Mouse (Mus musculus) midbrain, embryonic 14.5 days (tissue): Measurements from ENCODE around the gene Nap1l5. TPM values are rescaled to one million over a fixed set of nuclear protein-coding genes. Genes with fewer than 3 reads are reported as not detected.

Experiments
- ATAC-seq: fragments of 200-750 bp; cut with Nextera tagmentation; 2 replicates; pipeline ENCODE4 v1.8.0; 2017; ENCODE audit warnings: moderate number of reproducible peaks, moderate library complexity; ENCODE audit not compliant: low FRiP score, low TSS enrichment
- DNase-seq: peaks from one replicate; pipeline ENCODE4 v3.0.0-alpha.2; 2015
- H3K27ac ChIP-seq: fragments of 300-500 bp; sonication (generic); replicated peaks from 2 replicates; pipeline ENCODE4 v1.5.1; 2014; ENCODE audit warnings: mild to moderate bottlenecking, low read depth, low read length, moderate library complexity
- H3K27me3 ChIP-seq: fragments of 300-500 bp; sonication (generic); 2 replicates; pipeline ENCODE4 v1.6.1; 2014; ENCODE audit warnings: low read length, control low read depth, mixed read lengths; ENCODE audit not compliant: control insufficient read depth, insufficient read depth
- H3K36me3 ChIP-seq: fragments of 300-500 bp; sonication (generic); 2 replicates; pipeline ENCODE4 v1.6.1; 2014; ENCODE audit warnings: low read length, control low read depth; ENCODE audit not compliant: control insufficient read depth, insufficient read depth
- H3K4me1 ChIP-seq: fragments of 300-500 bp; sonication (generic); 2 replicates; pipeline ENCODE4 v1.6.1; 2014; ENCODE audit warnings: mild to moderate bottlenecking, antibody characterized with exemption, low read length, control low read depth; ENCODE audit not compliant: control insufficient read depth, insufficient read depth
- H3K4me2 ChIP-seq: fragments of 300-500 bp; sonication (generic); 2 replicates; pipeline ENCODE4 v1.6.1; 2014; ENCODE audit warnings: mild to moderate bottlenecking, low read length, moderate library complexity
- H3K4me3 ChIP-seq: fragments of 300-500 bp; sonication (generic); replicated peaks from 2 replicates; pipeline ENCODE4 v1.5.1; 2014; ENCODE audit warnings: low read depth, low read length
- H3K9ac ChIP-seq: fragments of 300-500 bp; sonication (generic); replicated peaks from 2 replicates; pipeline ENCODE4 v1.6.1; 2014; ENCODE audit warnings: mild to moderate bottlenecking, low read length, moderate library complexity
- H3K9me3 ChIP-seq: fragments of 300-500 bp; sonication (generic); 2 replicates; pipeline ENCODE4 v1.6.1; 2016; ENCODE audit warnings: low read length, control low read depth, mixed read lengths; ENCODE audit not compliant: control insufficient read depth
- WGBS: fragments of 180-500 bp; shearing (Covaris S2); extraction: QIAGEN DNeasy Blood & Tissue Kit; methylation state at CpG from one replicate; pipeline ENCODE4 v1.1.7; 2014; 5-methylcytosine and 5-hydroxymethylcytosine counted together
- polyA plus RNA-seq: library from polyadenylated mRNA; unstranded; fragments of >200 nt; fragmentation: Nextera tagmentation; extraction: Ambion mirVana; gene quantifications from 2 replicates; pipeline ENCODE4 v1.2.1, GENCODE M21; 2014

Gene Nap1l5
- polyA plus RNA-seq, 1 experiment from 2014 or later, result 225 TPM

- no peak for DNase-seq
- H3K4me1 ChIP-seq, result no peaks in the 10 kb centered on the region
- 92% methylated on average over 5 of the region's 5 CpGs for whole genome bisulfite sequencing
Measured at GRCm38 (mm10) chr6:58916498-58916897, 9.6 kb upstream of the Nap1l5 start.

GRCm38 (mm10) chr6:58913971-58914370 lies 7.1 kb upstream of the Nap1l5 start:
- no peak overlapping the region for H3K27ac ChIP-seq
- no peaks in the 10 kb centered on the region for H3K9me3 ChIP-seq
- H3K4me1 ChIP-seq, result no peaks in the 10 kb centered on the region
- H3K36me3 ChIP-seq, result peaks cover 5% of the 10 kb centered on the region; the same call in 1 of the 2 replicates
- DNase-seq (no peak), ATAC-seq (no peak)
- no peaks in the 10 kb centered on the region for H3K27me3 ChIP-seq
- no peak overlapping the region for H3K4me2 ChIP-seq
- no peak overlapping the region for H3K4me3 ChIP-seq
- WGBS, result 77% methylated on average over 5 of the region's 5 CpGs
- no peak overlapping the region for H3K9ac ChIP-seq

More at GRCm38 (mm10) chr6:58916498-58916897, 9.6 kb upstream of the Nap1l5 start:
- Histone ChIP-seq H3K9ac (no peak overlapping the region), H3K27me3 (no peaks in the 10 kb centered on the region), H3K4me3 (no peak overlapping the region), H3K36me3 (peaks cover 5% of the 10 kb centered on the region; the same call in 1 of the 2 replicates), H3K4me2 (no peak overlapping the region), H3K9me3 (no peaks in the 10 kb centered on the region), H3K27ac (no peak overlapping the region)
- no peak for ATAC-seq

- ATAC-seq (no peak), DNase-seq (no peak)
- Histone ChIP-seq H3K27me3 (no peaks in the 10 kb centered on the region), H3K9ac (no peak overlapping the region), H3K4me1 (no peaks in the 10 kb centered on the region), H3K4me2 (no peak overlapping the region), H3K4me3 (no peak overlapping the region), H3K27ac (no peak overlapping the region), H3K9me3 (no peaks in the 10 kb centered on the region), H3K36me3 (peaks cover 5% of the 10 kb centered on the region; the same call in 1 of the 2 replicates)
- WGBS, result 82% methylated on average over 3 of the region's 3 CpGs
Measured at GRCm38 (mm10) chr6:58913551-58913950, 6.7 kb upstream of the Nap1l5 start.

- H3K27ac ChIP-seq, result no peak overlapping the region
- H3K9me3 ChIP-seq, result no peaks in the 10 kb centered on the region
- WGBS, result 85% methylated on average over 5 of the region's 5 CpGs
- H3K36me3 ChIP-seq, result no peaks in the 10 kb centered on the region
- ATAC-seq (no peak), DNase-seq (no peak)
- H3K4me1 ChIP-seq, result no peaks in the 10 kb centered on the region
- no peak overlapping the region for H3K4me2 ChIP-seq
- no peak overlapping the region for H3K9ac ChIP-seq
- no peaks in the 10 kb centered on the region for H3K27me3 ChIP-seq
- no peak overlapping the region for H3K4me3 ChIP-seq
Measured at GRCm38 (mm10) chr6:58912842-58913241, 6.0 kb upstream of the Nap1l5 start.

GRCm38 (mm10) chr6:58907791-58908190 lies 915 bp upstream of the Nap1l5 start:
- DNase-seq, result no peak
- peaks cover 19% of the 10 kb centered on the region for H3K9me3 ChIP-seq
- WGBS, result 61% methylated on average over 2 of the region's 2 CpGs
- H3K4me3 ChIP-seq, result peak overlapping the region; percentile 52; the same call in 1 of the 2 replicates
- H3K9ac ChIP-seq, result peak overlapping the region; percentile 48; the same call in 1 of the 2 replicates
- 0 out of 2 replicates have a peak, but pooled peaks cover 2% of the 10 kb centered on the region for H3K36me3 ChIP-seq
- H3K4me2 ChIP-seq, result peak overlapping the region; percentile 64
- no peak for ATAC-seq
- peak overlapping the region; percentile 79; the same call in 1 of the 2 replicates for H3K27ac ChIP-seq
- H3K4me1 ChIP-seq, result 0 out of 2 replicates have a peak, but pooled peaks cover 2% of the 10 kb centered on the region
- H3K27me3 ChIP-seq, result no peaks in the 10 kb centered on the region

GRCm38 (mm10) chr6:58907336-58907735 lies 460 bp upstream of the Nap1l5 start:
- 71% methylated on average over 8 of the region's 8 CpGs for WGBS
- Histone ChIP-seq H3K9ac (peak overlapping the region; percentile 48; the same call in 1 of the 2 replicates), H3K27ac (peak overlapping the region; percentile 79), H3K36me3 (0 out of 2 replicates have a peak, but pooled peaks cover 2% of the 10 kb centered on the region), H3K27me3 (no peaks in the 10 kb centered on the region), H3K9me3 (peaks cover 19% of the 10 kb centered on the region), H3K4me2 (peak overlapping the region; percentile 64), H3K4me1 (peaks cover 3% of the 10 kb centered on the region), H3K4me3 (peak overlapping the region; percentile 52)
- DNase-seq (no peak), ATAC-seq (no peak)

GRCm38 (mm10) chr6:58904551-58904950 lies 2.3 kb downstream of the Nap1l5 start:
- Histone ChIP-seq H3K4me3 (no peak overlapping the region), H3K27ac (no peak overlapping the region), H3K4me2 (no peak overlapping the region), H3K9me3 (peaks cover 19% of the 10 kb centered on the region), H3K36me3 (0 out of 2 replicates have a peak, but pooled peaks cover 2% of the 10 kb centered on the region), H3K9ac (no peak overlapping the region), H3K27me3 (no peaks in the 10 kb centered on the region), H3K4me1 (peaks cover 9% of the 10 kb centered on the region)
- 51% methylated on average over 3 of the region's 3 CpGs for WGBS
- DNase-seq (peak; percentile 34), ATAC-seq (no peak)

- Histone ChIP-seq H3K27me3 (no peaks in the 10 kb centered on the region), H3K27ac (peak overlapping the region; percentile 47), H3K9me3 (peaks cover 19% of the 10 kb centered on the region), H3K4me3 (no peak overlapping the region), H3K9ac (no peak overlapping the region; the same call in 1 of the 2 replicates), H3K4me2 (peak overlapping the region; percentile 26), H3K36me3 (0 out of 2 replicates have a peak, but pooled peaks cover 2% of the 10 kb centered on the region), H3K4me1 (peaks cover 9% of the 10 kb centered on the region)
- ATAC-seq (peak; percentile 78), DNase-seq (peak; percentile 89)
- 22% methylated on average over 8 of the region's 8 CpGs for WGBS
Measured at GRCm38 (mm10) chr6:58903171-58903570, 3.7 kb downstream of the Nap1l5 start.

GRCm38 (mm10) chr6:58900536-58900935 lies 6.3 kb downstream of the Nap1l5 start:
- no peak overlapping the region for H3K4me3 ChIP-seq
- WGBS, result 94% methylated on average over 7 of the region's 7 CpGs

More at GRCm38 (mm10) chr6:58900536-58900935, 6.3 kb downstream of the Nap1l5 start:
- Histone ChIP-seq H3K4me2 (no peak overlapping the region), H3K4me1 (peaks cover 9% of the 10 kb centered on the region), H3K36me3 (0 out of 2 replicates have a peak, but pooled peaks cover 8% of the 10 kb centered on the region), H3K27me3 (no peaks in the 10 kb centered on the region), H3K27ac (no peak overlapping the region), H3K9ac (no peak overlapping the region), H3K9me3 (no peaks in the 10 kb centered on the region)
- DNase-seq (no peak), ATAC-seq (no peak)
